Mouse (Mus musculus) hindbrain, embryonic 14.5 days (tissue): Measurements from ENCODE around the gene Tle4. TPM values are rescaled to one million over a fixed set of nuclear protein-coding genes. Genes with fewer than 3 reads are reported as not detected.
A peak's percentile ranks its signal among the peaks of the same experiment; 100 is the strongest.

Experiments used
- ATAC-seq: fragments of 200-750 bp; cut with Nextera tagmentation; 2 replicates; pipeline ENCODE4 v1.8.0; 2017; ENCODE audit warnings: moderate number of reproducible peaks, mild to moderate bottlenecking, moderate TSS enrichment, moderate library complexity; ENCODE audit not compliant: low FRiP score
- DNase-seq: peaks from one replicate; pipeline ENCODE4 v3.0.0-alpha.2; 2015; ENCODE audit warnings: low spot score
- H3K27ac ChIP-seq: fragments of 300-500 bp; sonication (generic); 2 replicates; pipeline ENCODE4 v1.5.1; 2014; ENCODE audit warnings: mild to moderate bottlenecking, moderate library complexity
- H3K27me3 ChIP-seq: fragments of 300-500 bp; sonication (generic); 2 replicates; pipeline ENCODE4 v1.6.1; 2014; ENCODE audit warnings: mild to moderate bottlenecking, low read length, mixed read lengths; ENCODE audit not compliant: control insufficient read depth, insufficient read depth
- H3K36me3 ChIP-seq: fragments of 300-500 bp; sonication (generic); replicated peaks from 2 replicates; pipeline ENCODE4 v1.6.1; 2014; ENCODE audit not compliant: control insufficient read depth, insufficient read depth
- H3K4me1 ChIP-seq: fragments of 300-500 bp; sonication (generic); replicated peaks from 2 replicates; pipeline ENCODE4 v1.6.1; 2014; ENCODE audit warnings: antibody characterized with exemption, low read length, mixed read lengths; ENCODE audit not compliant: control insufficient read depth, insufficient read depth
- H3K4me2 ChIP-seq: fragments of 300-500 bp; sonication (generic); replicated peaks from 2 replicates; pipeline ENCODE4 v1.6.1; 2014; ENCODE audit warnings: mild to moderate bottlenecking, moderate library complexity
- H3K4me3 ChIP-seq: fragments of 300-500 bp; sonication (generic); replicated peaks from 2 replicates; pipeline ENCODE4 v1.5.1; 2014; ENCODE audit warnings: mild to moderate bottlenecking, low read length
- H3K9ac ChIP-seq: fragments of 300-500 bp; sonication (generic); 2 replicates; pipeline ENCODE4 v1.6.1; 2014
- H3K9me3 ChIP-seq: fragments of 300-500 bp; sonication (generic); 2 replicates; pipeline ENCODE4 v1.6.1; 2016; ENCODE audit warnings: low read length; ENCODE audit not compliant: control insufficient read depth
- WGBS: fragments of 180-500 bp; shearing (Covaris S2); extraction: QIAGEN DNeasy Blood & Tissue Kit; methylation state at CpG from one replicate; pipeline ENCODE4 v1.1.7; 2014; 5-methylcytosine and 5-hydroxymethylcytosine counted together
- polyA plus RNA-seq: library from polyadenylated mRNA; unstranded; fragments of >200 nt; fragmentation: Nextera tagmentation; extraction: Ambion mirVana; gene quantifications from 2 replicates; pipeline ENCODE4 v1.2.1, GENCODE M21; 2014

Tle4 gene
- polyA plus RNA-seq, 1 experiment from 2014 or later, result 26.8 TPM

GRCm38 (mm10) chr19:14493047-14493446, 104.8 kb downstream of the Tle4 start:
- Histone ChIP-seq H3K4me1 (no peaks in the 10 kb centered on the region), H3K4me2 (no peak overlapping the region), H3K27me3 (no peaks in the 10 kb centered on the region), H3K36me3 (no peaks in the 10 kb centered on the region), H3K9me3 (no peaks in the 10 kb centered on the region), H3K4me3 (no peak overlapping the region), H3K9ac (no peak overlapping the region), H3K27ac (no peak overlapping the region)
- DNase-seq, result no peak
- ATAC-seq, result no peak
- WGBS, result 95% methylated on average over 3 of the region's 3 CpGs

GRCm38 (mm10) chr19:14487180-14487579, 110.7 kb downstream of the Tle4 start:
- peaks cover 5% of the 10 kb centered on the region for H3K4me1 ChIP-seq
- no peak overlapping the region for H3K9ac ChIP-seq
- H3K36me3 ChIP-seq, result no peaks in the 10 kb centered on the region
- H3K4me2 ChIP-seq, result no peak overlapping the region
- H3K27me3 ChIP-seq, result no peaks in the 10 kb centered on the region
- ATAC-seq (peak; percentile 27; the same call in 1 of the 2 replicates), DNase-seq (no peak)
- peak overlapping the region; percentile 46; the same call in 1 of the 2 replicates for H3K27ac ChIP-seq
- H3K4me3 ChIP-seq, result no peak overlapping the region
- 58% methylated on average over 9 of the region's 9 CpGs for WGBS
- no peaks in the 10 kb centered on the region for H3K9me3 ChIP-seq

- H3K9ac ChIP-seq, result no peak overlapping the region
- H3K4me2 ChIP-seq, result no peak overlapping the region
- H3K27ac ChIP-seq, result no peak overlapping the region
- H3K27me3 ChIP-seq, result no peaks in the 10 kb centered on the region
- H3K36me3 ChIP-seq, result no peaks in the 10 kb centered on the region
- DNase-seq, result no peak
- no peak for ATAC-seq
- H3K9me3 ChIP-seq, result no peaks in the 10 kb centered on the region
- no peak overlapping the region for H3K4me3 ChIP-seq
- peaks cover 22% of the 10 kb centered on the region for H3K4me1 ChIP-seq
- 69% methylated on average over 3 of the region's 3 CpGs for WGBS
Observed at GRCm38 (mm10) chr19:14485176-14485575, 112.7 kb downstream of the Tle4 start.

GRCm38 (mm10) chr19:14482562-14483138, 115.2 kb downstream of the Tle4 start:
- peaks cover 24% of the 10 kb centered on the region for H3K4me1 ChIP-seq
- no peak overlapping the region for H3K27ac ChIP-seq
- no peaks in the 10 kb centered on the region for H3K27me3 ChIP-seq
- WGBS, result 61% methylated on average over 5 of the region's 5 CpGs
- no peak overlapping the region for H3K4me3 ChIP-seq
- H3K9me3 ChIP-seq, result no peaks in the 10 kb centered on the region
- ATAC-seq (no peak), DNase-seq (no peak)
- no peaks in the 10 kb centered on the region for H3K36me3 ChIP-seq
- H3K9ac ChIP-seq, result no peak overlapping the region
- H3K4me2 ChIP-seq, result no peak overlapping the region

GRCm38 (mm10) chr19:14481796-14482561, 115.9 kb downstream of the Tle4 start:
- DNase-seq (no peak), ATAC-seq (peak; percentile 62; the same call in 1 of the 2 replicates)
- H3K4me2 ChIP-seq, result no peak overlapping the region
- WGBS, result 34% methylated on average over 5 of the region's 5 CpGs
- H3K9ac ChIP-seq, result no peak overlapping the region
- no peak overlapping the region for H3K27ac ChIP-seq
- no peaks in the 10 kb centered on the region for H3K27me3 ChIP-seq
- H3K4me1 ChIP-seq, result peaks cover 20% of the 10 kb centered on the region
- H3K36me3 ChIP-seq, result no peaks in the 10 kb centered on the region
- no peaks in the 10 kb centered on the region for H3K9me3 ChIP-seq
- no peak overlapping the region for H3K4me3 ChIP-seq

- Histone ChIP-seq H3K27me3 (no peaks in the 10 kb centered on the region), H3K4me3 (no peak overlapping the region), H3K36me3 (no peaks in the 10 kb centered on the region), H3K4me1 (peaks cover 20% of the 10 kb centered on the region), H3K9ac (no peak overlapping the region), H3K4me2 (no peak overlapping the region), H3K27ac (no peak overlapping the region), H3K9me3 (no peaks in the 10 kb centered on the region)
- ATAC-seq (no peak), DNase-seq (no peak)
Observed at GRCm38 (mm10) chr19:14479711-14480110, 118.1 kb downstream of the Tle4 start.

- Histone ChIP-seq H3K4me1 (no peaks in the 10 kb centered on the region), H3K9ac (no peak overlapping the region), H3K27ac (no peak overlapping the region), H3K4me3 (no peak overlapping the region), H3K9me3 (no peaks in the 10 kb centered on the region), H3K4me2 (no peak overlapping the region), H3K36me3 (peaks cover 21% of the 10 kb centered on the region), H3K27me3 (no peaks in the 10 kb centered on the region)
- DNase-seq, result no peak
- ATAC-seq, result no peak
- 85% methylated on average over 8 of the region's 8 CpGs for WGBS
Observed at GRCm38 (mm10) chr19:14469325-14469724, 128.5 kb downstream of the Tle4 start.

- Histone ChIP-seq H3K27ac (no peak overlapping the region), H3K36me3 (peaks cover 27% of the 10 kb centered on the region), H3K27me3 (no peaks in the 10 kb centered on the region), H3K4me1 (no peaks in the 10 kb centered on the region), H3K4me2 (no peak overlapping the region), H3K9ac (no peak overlapping the region), H3K9me3 (no peaks in the 10 kb centered on the region), H3K4me3 (no peak overlapping the region)
- DNase-seq, result no peak
- no peak for ATAC-seq
- WGBS, result 93% methylated on average over 2 of the region's 2 CpGs
Observed at GRCm38 (mm10) chr19:14468733-14469132, 129.1 kb downstream of the Tle4 start.

- Histone ChIP-seq H3K4me3 (no peak overlapping the region), H3K4me2 (no peak overlapping the region), H3K27ac (no peak overlapping the region), H3K9me3 (no peaks in the 10 kb centered on the region), H3K9ac (no peak overlapping the region), H3K4me1 (no peaks in the 10 kb centered on the region), H3K36me3 (peaks cover 45% of the 10 kb centered on the region), H3K27me3 (no peaks in the 10 kb centered on the region)
- no peak for ATAC-seq
- 89% methylated on average over 8 of the region's 8 CpGs for WGBS
- DNase-seq, result no peak
Observed at GRCm38 (mm10) chr19:14466020-14466419, 131.8 kb downstream of the Tle4 start.
